Mouse (Mus musculus) heart, adult 8-10 months (tissue): Measurements from ENCODE around the gene Elovl6. TPM values are rescaled to one million over a fixed set of nuclear protein-coding genes. Genes with fewer than 3 reads are reported as not detected.

Source experiments
- DNase-seq: peaks from one replicate; pipeline ENCODE4 v3.0.0; 2022; ENCODE audit warnings: low spot score
- total RNA-seq, 4 experiments: library from RNA; stranded (reverse); gene quantifications; 2 replicates each; pipeline ENCODE4 v1.2.4; 2022

Gene Elovl6
- 1 to 10 TPM in 2 of 4 experiments, under 1 TPM in 2; 0.40 to 1.1 (median 0.92) TPM for total RNA-seq

DNA sequence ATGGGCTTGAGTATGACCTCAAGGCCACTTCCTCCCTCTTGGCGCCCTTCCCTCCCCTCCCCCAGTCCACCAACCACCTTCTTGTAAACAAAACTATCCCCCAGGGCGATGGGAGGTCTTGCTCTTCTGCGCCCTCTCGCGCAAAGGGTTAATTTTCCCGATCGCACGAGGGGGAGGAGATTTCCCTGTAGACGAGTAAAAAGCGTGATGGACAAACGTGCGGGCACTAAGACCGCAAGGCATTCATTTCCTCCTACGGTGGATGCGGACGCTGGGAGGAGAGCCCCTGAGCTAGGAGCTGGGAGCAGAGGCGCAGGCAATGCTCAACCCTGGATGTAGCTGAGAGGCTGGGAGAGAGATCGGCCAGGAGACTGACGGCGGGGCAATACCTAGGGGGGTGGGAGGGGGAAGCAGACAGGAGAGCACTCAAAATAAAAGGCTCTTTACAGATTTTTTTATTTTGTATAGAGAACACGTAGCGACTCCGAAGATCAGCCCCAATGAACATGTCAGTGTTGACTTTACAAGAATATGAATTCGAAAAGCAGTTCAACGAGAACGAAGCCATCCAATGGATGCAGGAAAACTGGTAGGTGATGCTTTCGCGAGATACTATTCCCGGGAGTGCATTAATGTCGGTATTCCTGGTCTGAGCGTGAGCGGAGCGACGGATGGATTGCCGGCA, at the start of gene Elovl6:
TSS of gene Elovl6 (plus strand) at position 176 of the 685 bp plus-strand sequence.
- DNase-seq = peak; percentile 52

DNA sequence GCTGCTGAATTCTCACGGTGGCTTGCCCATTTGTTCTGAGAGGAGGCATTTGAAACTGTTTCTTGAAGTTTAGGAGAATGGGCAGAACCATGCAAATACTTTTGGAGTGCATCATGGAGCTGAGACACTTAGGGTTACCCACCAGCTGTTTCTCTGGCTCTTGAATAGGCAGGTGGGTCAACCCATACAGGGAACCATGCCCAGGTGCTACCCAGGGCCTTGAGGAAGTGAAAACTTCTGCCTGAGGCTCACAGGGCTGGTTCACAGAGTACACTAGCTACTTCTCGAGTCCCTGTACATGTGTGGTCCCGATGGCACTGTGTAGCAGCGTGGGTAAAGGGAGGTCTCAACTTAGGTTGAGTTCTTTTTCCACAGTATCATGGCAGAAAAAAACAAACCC, 43.4 kb upstream of the Elovl6 start:
- DNase-seq = no peak

DNA sequence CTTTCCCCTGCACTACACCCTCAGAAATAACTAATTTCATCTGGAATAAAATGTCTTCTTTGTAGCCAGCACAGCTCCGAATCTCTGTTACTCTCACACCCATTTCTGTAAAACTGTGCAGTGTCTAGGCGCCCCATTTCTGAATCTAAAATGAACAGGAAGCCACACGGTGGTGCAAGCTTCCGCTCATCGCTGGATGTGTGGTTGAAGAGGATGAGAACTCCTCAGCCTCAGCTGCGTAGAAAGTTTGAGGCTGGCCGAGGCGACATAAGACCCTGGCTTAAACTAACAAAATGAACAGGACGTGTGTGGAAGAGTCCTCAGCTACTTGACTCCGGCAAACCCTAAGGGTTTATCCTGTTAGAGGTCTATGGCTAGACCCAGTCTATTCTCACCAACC, 38.0 kb upstream of the Elovl6 start:
- DNase-seq = no peak

DNA sequence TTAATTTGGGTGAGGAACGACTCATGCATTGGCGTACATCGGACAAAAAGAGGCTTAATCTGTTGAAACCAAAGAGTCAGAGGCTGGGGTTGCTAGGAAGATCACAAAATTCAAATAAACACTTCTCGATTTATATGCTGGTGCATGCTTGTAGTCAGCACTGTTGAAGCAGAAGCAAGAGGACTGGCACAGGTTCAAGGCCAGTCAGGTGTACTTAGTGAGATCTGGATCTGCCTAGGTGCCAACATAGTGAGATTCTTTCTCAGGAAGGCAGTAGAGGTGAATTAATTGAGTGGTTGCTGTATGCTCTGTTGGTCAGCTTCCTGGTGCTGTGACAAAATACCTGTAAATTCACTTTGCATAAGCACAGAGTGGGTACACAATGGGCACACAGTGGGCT, 37.4 kb upstream of the Elovl6 start:
- DNase-seq = no peak

DNA sequence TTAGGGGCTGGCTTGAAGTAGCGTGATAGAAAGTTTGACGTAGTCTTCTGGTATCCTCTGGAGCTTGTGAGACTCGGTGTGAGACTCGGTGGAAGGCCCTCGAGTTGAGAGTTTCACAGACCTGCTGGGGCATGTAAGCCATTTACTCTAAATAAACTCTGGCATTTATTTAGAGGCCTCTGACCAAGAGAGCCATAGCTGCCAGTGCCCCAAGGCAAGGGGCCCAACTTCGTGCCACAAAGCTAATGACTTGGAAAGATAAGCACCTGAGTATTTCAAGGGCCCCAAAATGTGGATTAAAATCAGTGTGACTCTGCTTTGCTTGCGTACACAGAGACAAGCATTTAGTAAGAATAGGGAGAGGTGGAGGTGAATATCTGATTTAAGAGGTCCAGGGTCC, 28.4 kb upstream of the Elovl6 start:
- no peak for DNase-seq

DNA sequence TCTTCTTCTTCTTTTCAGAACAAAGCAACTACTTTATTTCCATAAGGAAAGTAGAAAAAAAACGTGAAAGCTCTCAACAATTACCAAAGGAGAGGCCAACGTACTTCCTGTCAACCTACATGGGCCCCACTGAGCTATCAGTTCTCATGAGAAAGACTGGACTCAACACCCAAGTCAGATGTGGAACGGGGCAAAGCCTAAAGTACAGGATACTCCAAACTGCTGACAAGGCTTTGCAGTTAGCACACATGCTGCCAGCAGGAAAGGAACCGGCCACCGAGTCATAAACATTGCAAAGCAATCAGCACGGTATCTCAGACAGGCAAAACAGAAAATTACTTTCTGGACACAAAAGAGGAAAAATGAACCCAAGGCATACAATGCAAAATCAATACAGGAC, 27.2 kb upstream of the Elovl6 start:
- no peak for DNase-seq

DNA sequence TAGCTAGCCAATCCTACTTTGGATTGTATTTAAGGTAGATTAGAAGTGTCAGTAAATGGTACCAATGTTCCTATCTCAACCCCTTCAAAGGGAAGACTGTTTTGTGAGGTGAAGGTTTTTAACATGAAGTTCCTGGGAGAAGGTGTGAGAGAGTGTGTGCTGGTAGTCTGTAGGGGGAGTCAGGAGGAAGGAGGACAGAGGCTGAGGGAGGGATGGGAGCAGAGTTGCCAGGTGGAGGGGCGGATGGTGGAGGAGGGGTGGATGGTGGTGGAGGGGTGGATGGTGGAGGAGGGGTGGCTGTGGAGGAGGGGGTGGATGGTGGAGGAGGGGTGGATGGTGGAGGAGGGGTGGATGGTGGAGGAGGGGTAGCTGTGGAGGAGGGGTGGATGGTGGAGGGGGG, 24.4 kb upstream of the Elovl6 start:
- DNase-seq = no peak

DNA sequence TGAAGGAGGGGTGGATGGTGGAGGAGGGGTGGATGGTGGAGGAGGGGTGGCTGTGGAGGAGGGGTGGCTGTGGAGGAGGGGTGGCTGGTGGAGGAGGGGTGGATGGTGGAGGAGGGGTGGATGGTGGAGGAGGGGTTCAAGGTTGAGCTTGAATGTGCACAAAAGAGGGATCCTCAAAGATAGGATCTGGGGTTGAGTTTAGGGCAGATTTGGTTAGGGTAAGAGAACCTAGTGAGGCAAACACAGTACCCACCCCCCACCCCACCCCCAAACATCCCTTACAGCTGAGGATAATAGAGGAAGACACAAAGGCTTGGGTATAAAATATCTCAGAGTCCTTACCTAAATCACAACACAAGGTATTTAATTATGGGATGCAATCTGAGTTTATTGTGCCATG, 23.6 kb upstream of the Elovl6 start:
- no peak for DNase-seq

DNA sequence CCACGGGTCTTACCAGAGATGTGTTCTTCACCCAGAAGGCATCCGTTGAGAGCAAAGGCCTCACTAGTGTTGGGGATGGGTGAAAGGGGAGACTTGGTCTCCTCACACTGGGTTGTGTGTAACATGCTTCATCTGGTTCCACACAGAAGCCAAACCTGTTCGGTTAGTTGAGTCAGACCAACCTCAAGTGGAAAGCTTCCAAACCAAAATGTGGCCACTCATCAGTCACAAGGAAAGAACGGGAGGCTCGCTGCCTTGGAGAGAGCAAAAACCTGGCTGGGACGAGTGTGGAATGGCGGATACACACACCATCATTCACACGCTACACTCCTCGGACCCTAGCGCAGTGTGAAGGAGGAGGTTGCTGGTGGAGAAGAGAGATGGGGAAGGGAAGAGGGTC, 22.4 kb upstream of the Elovl6 start:
- no peak for DNase-seq

DNA sequence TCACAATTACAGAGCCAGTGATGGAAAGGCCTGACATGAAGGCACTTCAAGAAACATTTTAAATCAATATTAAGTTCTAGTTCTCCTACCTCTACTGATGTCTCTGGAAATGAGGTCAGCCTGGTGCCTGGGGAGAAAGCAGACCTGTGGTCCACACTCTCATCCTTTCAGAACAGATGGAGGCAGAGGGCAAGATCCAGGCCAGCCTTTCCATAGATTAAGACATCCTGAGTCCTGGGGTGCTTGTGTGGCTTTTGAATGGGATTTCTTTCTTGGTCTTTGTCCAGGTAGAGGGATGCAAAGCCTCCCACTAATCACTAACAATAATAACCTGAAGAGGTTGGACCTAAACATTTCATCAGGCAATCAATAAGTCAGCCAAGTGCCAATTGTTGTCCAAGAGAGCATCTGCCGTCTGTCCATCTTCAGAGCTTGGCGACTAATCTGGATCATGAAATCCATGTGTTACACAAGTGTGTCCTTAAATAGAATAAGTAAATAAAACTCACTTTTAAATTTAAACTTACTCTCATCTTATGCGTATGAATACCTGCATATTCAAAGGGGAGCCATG, 16.2 kb upstream of the Elovl6 start:
- no peak for DNase-seq

DNA sequence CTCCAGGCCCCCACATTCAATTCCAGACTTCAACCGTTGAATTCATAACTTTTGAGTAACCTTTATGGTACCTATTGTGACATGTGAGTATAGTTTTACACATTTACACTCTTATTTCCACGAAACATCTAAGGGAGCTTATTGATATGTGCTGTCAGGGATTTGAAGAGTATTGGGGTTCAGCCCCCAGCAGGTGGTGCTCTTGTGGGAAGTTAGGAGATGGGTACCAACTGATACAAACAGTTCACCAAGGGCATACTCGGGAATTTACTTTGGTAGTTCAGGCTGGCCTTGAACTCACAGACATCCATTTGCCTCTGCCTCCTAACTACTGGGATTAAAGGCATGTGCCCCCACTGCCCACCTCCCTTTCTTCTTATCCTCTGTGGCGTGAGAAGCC, 11.7 kb upstream of the Elovl6 start:
- DNase-seq = no peak

DNA sequence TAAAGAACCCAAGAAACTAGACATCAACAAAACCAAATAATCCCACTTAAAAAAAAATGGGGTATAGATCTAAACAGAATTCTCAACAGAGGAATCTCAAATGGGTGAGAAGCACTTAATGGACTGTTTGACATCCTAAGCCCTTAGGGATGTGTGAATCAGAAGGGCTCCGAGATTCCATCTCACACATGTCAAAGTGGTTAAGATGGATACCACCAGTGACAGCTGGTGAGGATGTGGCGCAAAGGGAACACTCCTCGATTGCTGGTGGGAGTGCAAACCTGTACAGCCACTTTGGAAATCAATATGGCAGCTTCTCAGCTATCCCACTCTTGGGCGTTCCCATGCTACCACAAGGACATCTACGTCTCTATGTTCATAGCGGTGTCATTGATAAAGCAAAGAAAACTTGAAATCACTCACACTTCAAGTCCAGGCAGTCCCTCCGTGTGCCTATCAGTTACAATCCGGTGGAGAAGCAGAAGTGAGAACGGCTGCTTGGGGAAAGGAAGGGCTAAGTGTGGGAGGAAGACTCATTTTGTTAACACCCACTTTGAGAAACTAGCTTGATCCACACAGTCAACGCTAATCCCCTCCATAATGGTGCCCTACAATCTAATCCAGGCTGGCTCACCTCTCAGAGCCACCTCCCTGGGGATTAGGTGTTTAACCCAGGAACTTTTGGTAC, 8.6 kb upstream of the Elovl6 start:
- DNase-seq = no peak

DNA sequence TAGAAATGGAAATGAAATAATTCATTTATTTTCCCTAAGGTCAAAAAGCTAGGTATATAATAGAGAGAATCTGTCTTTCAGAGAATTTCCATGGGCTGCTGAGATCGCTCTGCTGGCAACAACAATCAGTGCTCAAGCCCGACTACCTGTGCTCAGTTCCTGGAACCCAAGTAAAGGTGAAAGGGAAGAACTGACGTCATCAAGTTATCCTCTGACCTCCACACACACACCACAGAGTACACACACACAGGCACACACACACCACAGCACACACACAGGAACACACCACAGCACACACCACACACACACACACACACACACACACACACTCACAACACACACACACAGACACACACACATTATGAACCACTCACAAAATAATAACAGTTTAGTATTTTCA, 5.1 kb upstream of the Elovl6 start:
- DNase-seq = no peak

DNA sequence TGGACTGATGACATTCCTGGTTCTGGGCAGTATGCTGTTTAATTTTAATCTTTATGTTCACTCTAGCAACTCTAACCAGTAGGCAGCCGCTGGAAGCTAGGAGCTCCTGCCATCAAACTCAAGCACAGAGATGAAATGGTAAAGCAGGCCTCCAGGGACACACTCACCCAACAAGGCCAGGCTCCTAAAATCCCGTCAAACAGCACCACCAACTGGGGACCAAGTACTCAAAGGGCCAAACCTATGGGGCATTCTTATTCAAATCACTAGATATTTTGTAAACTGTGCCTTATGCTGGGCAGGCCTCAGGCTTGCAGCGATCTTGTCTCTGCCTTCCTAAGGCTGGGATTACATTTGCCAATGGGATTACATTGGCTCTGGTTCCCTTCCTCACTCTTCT, 2.8 kb upstream of the Elovl6 start:
- no peak for DNase-seq

DNA sequence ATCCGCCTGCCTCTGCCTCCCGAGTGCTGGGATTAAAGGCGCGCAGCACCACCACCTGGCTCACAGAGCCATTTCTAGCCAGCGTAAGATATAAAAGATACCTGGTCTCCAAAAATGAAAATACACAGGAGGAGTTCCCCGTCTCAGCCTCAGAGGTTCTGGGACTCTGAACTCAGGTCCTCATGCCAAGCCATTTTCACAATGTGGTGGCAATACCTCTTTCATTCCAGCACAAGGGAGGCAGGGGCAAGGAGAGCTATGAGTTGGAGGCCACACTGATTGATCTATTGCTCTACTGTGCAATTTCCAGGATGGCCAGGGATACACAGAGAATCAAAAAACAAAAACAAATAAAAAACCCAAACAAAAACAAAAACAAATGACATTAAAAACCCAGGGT, 1.7 kb upstream of the Elovl6 start:
- no peak for DNase-seq

DNA sequence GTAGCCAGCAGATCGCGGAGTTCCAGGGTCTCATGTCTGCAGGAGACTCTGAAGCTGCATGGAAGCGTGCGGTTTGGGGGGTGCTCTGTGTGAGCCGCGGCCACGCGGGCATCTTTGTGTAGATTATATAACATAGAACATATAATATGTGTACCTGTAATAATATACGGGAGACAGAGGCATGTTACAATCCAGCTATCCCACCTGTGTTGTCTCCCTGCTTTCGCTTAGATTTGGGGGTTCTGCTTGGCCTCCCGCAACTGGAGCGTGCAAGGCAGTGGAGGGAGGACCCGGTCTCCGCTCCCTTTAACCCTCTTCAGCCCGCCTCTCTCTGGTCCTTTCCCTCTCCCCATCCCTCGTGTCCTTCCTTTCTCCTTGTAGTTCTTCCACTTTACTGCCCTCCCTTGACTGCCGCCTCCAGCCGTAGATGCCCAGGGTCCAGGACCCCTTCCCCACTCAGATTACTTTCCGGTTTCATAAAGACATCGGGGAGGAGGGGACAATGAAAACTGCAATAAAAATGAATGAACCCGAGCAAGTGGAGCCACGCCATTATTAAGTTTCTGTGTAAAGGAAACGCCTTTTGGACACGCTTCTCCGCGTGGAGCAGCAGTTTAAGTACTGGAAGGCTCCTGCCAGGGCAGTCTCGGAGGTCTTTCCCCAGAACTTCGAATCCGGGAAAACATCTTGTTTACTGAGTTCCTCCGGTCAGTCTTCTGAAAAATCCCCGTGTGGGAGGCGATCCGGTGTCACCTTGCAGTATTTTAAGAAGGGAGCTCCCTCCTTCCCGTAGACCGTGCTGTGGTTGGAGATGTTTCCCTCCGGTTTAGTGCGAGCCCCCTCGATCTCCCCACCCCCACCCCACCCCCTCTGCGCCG, 949 bp downstream of the Elovl6 start:
- DNase-seq = peak; percentile 25

DNA sequence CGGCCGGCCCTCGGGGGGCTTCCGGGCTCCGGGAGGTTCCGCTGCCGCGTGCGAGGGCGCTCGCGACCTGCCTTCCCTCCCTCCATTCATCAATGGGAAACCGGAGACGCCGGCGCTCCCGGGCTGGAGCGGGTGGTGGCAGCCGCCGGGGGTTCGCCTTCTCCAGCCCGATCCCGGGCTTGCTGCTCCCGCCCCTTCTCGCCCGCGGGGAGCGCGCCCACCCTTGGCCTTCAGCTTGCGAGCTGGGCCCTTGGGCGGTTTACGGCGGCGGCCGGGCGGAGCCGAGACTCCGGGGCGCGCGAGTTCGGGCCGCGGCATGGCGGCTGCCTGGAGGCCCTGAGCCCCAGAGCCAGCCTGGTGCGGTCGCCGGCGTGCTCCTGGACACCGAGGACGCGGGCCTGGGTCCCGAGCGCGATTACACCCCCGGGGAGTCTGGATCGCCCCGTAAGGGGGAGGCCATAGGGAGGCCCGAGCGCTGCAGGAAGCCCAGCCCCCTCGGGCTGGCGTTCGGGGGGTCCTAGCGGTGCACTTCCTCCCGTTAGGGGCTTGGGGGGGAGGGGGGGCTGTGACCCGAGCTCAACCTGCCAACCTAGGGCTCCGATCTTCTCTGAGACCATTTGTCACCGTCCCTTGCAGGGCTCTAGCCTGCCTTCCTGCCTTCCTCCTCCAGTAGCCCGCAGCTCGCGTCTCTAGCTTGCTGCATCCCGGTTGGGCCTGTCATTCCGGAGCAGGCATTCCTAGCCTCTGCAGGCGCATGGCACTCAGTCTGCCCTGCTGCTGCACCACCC, 1.8 kb downstream of the Elovl6 start:
- peak; percentile 45 for DNase-seq

DNA sequence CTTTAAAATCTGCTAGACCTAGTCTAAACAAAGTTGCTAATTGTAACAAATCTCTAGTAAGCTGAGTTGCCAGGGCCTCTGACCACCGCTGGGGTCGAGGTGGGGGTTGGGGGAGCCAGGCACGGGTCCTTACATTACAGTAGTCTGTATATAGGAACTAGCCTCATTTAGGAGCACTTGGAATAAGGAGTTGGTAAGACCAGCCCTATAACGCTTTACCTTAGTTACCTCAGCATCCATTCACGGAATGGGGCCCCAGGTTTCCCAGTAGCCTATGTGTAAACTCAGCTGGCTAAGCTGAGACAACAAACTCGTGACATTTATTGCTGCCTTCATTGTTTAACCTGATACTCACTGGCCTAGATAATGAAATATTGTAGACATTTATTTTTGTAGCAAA, 3.3 kb downstream of the Elovl6 start:
- no peak for DNase-seq

DNA sequence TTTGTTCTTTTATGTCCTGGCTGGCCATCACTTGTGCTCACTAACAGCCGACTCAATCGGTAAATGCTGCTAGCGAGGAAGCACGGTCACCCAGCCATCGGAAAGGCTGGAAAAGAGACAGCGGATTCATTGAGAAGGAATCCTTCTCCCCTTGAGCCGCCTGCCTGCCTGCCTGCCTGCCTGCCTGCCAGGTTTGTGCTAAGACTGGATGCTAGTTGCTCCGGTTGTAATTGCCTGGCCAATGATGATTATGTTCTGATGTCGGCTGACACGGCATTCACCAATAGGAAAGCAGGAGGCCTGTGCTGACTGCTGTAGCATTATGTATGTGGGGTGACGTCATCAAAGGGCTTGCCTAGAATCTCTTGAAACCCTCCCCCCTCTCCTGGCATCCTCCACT, 4.0 kb downstream of the Elovl6 start:
- peak; percentile 87 for DNase-seq

DNA sequence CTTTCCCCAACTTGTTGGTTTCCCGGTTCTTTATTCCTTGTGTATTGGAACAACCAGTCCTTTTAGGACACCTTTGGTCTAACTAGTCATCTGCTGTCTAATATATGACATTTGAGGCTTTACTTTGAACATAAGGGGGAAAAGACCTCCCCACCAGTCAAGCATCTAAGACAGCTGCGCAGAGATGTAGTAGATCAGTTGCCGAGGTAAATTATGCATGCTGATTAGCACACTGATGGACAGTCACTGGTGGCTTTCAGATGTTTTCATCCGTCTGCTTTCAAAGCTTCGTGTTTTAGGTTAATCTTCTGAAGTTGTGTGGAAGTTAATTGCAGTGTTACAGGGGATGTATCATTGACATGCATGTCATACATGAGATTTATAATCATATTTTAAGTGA, 5.8 kb downstream of the Elovl6 start:
- no peak for DNase-seq

DNA sequence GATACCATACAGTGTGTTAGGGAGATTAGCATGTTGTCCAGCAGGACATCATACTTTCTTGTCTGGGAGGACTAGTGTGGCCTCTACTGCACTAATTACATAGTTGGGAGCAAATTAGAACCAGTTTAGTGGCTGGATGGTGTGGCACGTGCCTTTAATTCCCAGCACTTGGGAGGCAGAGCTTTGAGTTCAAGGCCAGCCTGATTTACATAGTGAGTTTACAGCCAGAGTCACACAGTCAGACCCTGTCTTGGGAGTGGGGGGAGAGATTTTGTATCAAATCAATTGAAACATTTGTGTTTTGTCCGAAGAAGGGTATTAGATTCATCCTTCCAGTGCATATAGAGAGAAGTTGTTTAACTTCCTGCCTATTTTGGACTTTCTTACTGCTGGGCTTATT, 8.7 kb downstream of the Elovl6 start:
- no peak for DNase-seq
